Mouse (Mus musculus) spleen, postnatal 36 days (tissue): ENCODE measurements at regions not wholly inside any gene's neighbourhood (a gene's known extent, or its start where the extent isn't known, plus 50 kb on each side); places are given as distances from the start of the nearest gene placed in this dataset.
"Not testable (repeated sequence)": the region's sequence is repeated elsewhere in the genome, so short reads cannot be mapped to it uniquely, and the experiment has no call there.

Source experiments
- DNase-seq, 2 experiments: peaks; one replicate each; pipeline ENCODE4 v3.0.0; 2022; ENCODE audit warnings: low spot score in 2 of 2, mixed read lengths in 1 of 2

DNA sequence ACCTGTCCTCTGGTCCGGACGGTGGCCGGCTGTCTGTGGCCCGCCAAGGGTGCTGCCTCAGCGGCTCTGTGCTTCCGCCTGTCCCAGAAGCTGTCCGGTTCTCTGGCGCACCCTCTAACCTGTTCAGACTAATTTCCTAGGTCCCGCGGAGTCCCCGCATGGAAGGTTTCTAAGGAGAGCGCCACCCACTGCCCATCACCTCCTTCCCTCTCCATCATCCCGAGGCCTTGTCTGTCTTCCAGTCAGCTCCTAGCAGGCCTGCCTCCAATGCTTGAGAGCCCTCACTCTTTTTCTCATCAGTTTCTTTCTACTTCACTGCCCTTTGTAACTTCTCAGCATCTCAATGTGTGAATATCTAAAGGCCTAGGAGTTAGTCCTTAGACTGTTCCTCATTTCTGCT lies 86.4 kb upstream of the Zfp746 start:
- not testable (repeated sequence) for DNase-seq

DNA sequence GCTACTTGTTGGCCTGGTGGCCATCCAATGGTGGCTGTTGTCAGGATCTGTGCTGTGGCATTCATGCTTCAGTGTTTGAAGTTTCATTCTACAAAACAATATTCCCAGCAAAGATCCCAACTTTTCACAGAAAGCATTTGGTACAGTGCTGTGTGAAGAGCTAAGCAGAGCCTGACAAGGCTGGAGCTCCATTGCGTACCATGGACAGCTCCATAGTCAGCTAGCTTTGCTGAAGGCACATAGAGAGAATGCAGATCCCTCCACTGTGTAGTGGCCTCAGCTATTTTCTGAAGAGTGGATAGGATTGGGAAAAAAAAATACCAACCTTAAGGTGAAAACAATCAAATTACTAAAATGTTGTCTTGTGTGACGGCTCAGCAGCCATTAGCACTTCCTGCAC lies 50.5 kb upstream of the Zfp746 start:
- no peak for DNase-seq
